Comparison of ENCODE assay signal across 16 mouse cellular contexts in the genomic region with DNA sequence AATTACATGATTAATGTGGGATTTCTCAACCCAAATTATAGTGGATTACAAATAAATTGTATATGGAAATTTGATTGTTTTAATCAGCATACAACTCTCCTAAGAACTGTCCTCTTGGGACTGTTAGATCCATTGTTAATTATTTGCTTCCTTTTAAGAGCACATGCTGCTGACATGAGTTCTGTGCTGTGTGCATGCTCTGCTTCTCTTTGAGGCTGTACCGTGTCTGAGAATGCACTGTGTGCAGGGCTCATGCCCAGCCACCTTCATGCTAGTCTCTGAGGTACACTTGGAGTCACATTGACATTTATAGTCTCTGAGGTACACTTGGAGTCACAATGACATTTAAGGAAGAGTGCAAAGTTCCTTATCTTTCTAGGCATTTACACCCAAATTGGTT. TPM values are rescaled to one million over a fixed set of nuclear protein-coding genes. Genes with fewer than 3 reads are reported as not detected.
"Had no signal": no experiment of that assay in that cellular context is flagged by ENCODE, and none has a peak within 500 bp of the region (broad histone marks: within the 10 kb centered on the region; RNA-seq: fewer than 3 reads in every experiment).

No protein-coding gene starts in this region.

- ATAC-seq: intestine, postnatal 0 days; lung, postnatal 0 days; midbrain, embryonic 15.5 days had no signal

- H3K4me3 ChIP-seq: left cerebral cortex, adult 2 months; limb, embryonic 10.5 days; liver, embryonic 15.5 days; midbrain, embryonic 15.5 days had no signal

- H3K36me3 ChIP-seq: liver, embryonic 15.5 days; midbrain, embryonic 15.5 days had no signal

- H3K4me1 ChIP-seq: liver, embryonic 15.5 days; midbrain, embryonic 15.5 days had no signal

- H3K9ac ChIP-seq: liver, embryonic 15.5 days; midbrain, embryonic 15.5 days had no signal

- H3K27me3 ChIP-seq: liver, embryonic 15.5 days; midbrain, embryonic 15.5 days had no signal

- H3K4me2 ChIP-seq: liver, embryonic 11.5 days; liver, embryonic 15.5 days; midbrain, embryonic 15.5 days had no signal

- DNase-seq: kidney, adult 8-10 months; kidney, postnatal 25 days; lung, adult 2 months; lung, postnatal 36 days; right cerebral cortex, adult 18-20 months; right cerebral cortex, postnatal 25 days; thymus, postnatal 4 days had no signal

- H3K9me3 ChIP-seq: limb, embryonic 10.5 days; liver, embryonic 15.5 days; midbrain, embryonic 15.5 days had no signal

- H3K27ac ChIP-seq: left cerebral cortex, adult 2 months; limb, embryonic 10.5 days; liver, embryonic 15.5 days; midbrain, embryonic 15.5 days; stomach, postnatal 0 days had no signal

RNA-seq across cellular contexts. Expression of gene Fat4, which starts 58.4 kb away (rescaled TPM):
- total RNA-seq: megakaryocyte progenitor cell, adult 5-6 weeks had no signal
